Comparison of ENCODE assay signal across 24 mouse cellular contexts in the genomic region with DNA sequence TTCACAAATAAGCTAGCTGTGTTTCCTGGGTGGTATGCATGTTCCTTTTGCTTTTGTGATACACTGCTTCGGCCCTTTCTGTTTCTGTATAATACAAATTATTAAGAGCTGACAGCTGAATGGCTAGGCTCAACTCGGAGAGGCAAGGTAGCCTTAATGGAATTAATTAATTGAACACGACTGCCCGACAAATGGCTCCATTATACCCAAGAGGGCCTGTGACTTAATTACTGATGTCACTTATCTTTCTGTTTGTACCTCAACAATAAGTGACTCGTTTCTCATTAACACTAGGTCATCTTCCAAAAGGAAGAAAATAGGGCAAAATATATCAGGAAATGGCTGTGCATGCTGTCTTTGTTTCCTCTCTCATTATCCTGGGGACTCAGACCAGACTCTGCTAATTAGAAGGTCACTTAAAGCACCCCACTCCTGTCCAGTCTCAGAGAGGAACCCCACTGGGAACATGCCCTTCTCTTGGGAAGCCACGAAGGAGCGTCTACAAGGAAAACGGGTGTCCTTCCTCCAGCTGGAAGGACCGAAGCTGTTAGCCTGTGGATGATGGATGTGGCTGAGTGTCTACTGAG.
DNase-seq lines count a peak whose midpoint lies in the region; ATAC-seq and TF ChIP-seq lines count a peak whose summit lies in the region.
"Had no signal": no experiment of that assay in that cellular context is flagged by ENCODE, and none has a peak within 500 bp of the region (broad histone marks: within the 10 kb centered on the region; RNA-seq: fewer than 3 reads in every experiment).

No protein-coding gene starts in this region.

- H3K4me2 ChIP-seq in hindbrain, embryonic 12.5 days (replicated peaks) = no peak overlapping the region
- H3K4me2 ChIP-seq in hindbrain, embryonic 11.5 days (replicated peaks; ENCODE audit: low read depth, low read length) = no peak overlapping the region
- no peak overlapping the region for H3K4me2 ChIP-seq in forebrain, embryonic 13.5 days
- H3K4me2 ChIP-seq in midbrain, postnatal 0 days (ENCODE audit: low read depth, low read length, poor library complexity, severe bottlenecking) = no peak overlapping the region
- H3K4me2 ChIP-seq in intestine, postnatal 0 days (replicated peaks; ENCODE audit: low read depth) = no peak overlapping the region
- H3K4me2 ChIP-seq: heart, embryonic 13.5 days; kidney, embryonic 15.5 days; limb, embryonic 13.5 days; liver, embryonic 12.5 days had no signal

- peak overlapping the region; percentile 64; the same call in 1 of the 2 replicates for H3K27ac ChIP-seq in hindbrain, embryonic 12.5 days
- H3K27ac ChIP-seq in hindbrain, embryonic 11.5 days (ENCODE audit: low read depth, low read length) = no peak overlapping the region
- H3K27ac ChIP-seq in forebrain, embryonic 13.5 days = peak overlapping the region; percentile 54; the same call in 1 of the 2 replicates
- H3K27ac ChIP-seq in midbrain, postnatal 0 days (ENCODE audit: low read depth, low read length) = no peak overlapping the region
- H3K27ac ChIP-seq in intestine, postnatal 0 days (ENCODE audit: low read depth, low read length) = no peak overlapping the region
- H3K27ac ChIP-seq: heart, adult 2 months; heart, embryonic 13.5 days; kidney, embryonic 15.5 days; limb, embryonic 13.5 days; liver, embryonic 12.5 days; stomach, postnatal 0 days had no signal

- H3K4me1 ChIP-seq in hindbrain, embryonic 12.5 days = peaks cover 41% of the 10 kb centered on the region
- H3K4me1 ChIP-seq in hindbrain, embryonic 11.5 days (replicated peaks; ENCODE audit: control insufficient read depth, insufficient read depth, low read length) = peaks cover 10% of the 10 kb centered on the region
- peaks cover 39% of the 10 kb centered on the region for H3K4me1 ChIP-seq in forebrain, embryonic 13.5 days
- peaks cover 6% of the 10 kb centered on the region; the same call in 1 of the 2 replicates for H3K4me1 ChIP-seq in midbrain, postnatal 0 days (ENCODE audit: insufficient read depth, low read length)
- no peaks in the 10 kb centered on the region for H3K4me1 ChIP-seq in intestine, postnatal 0 days (replicated peaks; ENCODE audit: control insufficient read depth, insufficient read depth, low read length)
- H3K4me1 ChIP-seq: liver, embryonic 12.5 days had no signal

- no peaks in the 10 kb centered on the region for H3K36me3 ChIP-seq in hindbrain, embryonic 12.5 days
- H3K36me3 ChIP-seq in hindbrain, embryonic 11.5 days (ENCODE audit: control insufficient read depth, insufficient read depth, low read length) = no peaks in the 10 kb centered on the region
- H3K36me3 ChIP-seq in forebrain, embryonic 13.5 days (ENCODE audit: poor library complexity, severe bottlenecking) = no peaks in the 10 kb centered on the region
- H3K36me3 ChIP-seq in midbrain, postnatal 0 days (ENCODE audit: insufficient read depth, low read length) = no peaks in the 10 kb centered on the region
- no peaks in the 10 kb centered on the region for H3K36me3 ChIP-seq in intestine, postnatal 0 days (ENCODE audit: control insufficient read depth, insufficient read depth)
- H3K36me3 ChIP-seq: embryonic facial prominence, embryonic 10.5 days; heart, embryonic 13.5 days; kidney, embryonic 15.5 days; limb, embryonic 13.5 days; liver, embryonic 12.5 days had no signal

- H3K27me3 ChIP-seq in hindbrain, embryonic 12.5 days = no peaks in the 10 kb centered on the region
- no peaks in the 10 kb centered on the region for H3K27me3 ChIP-seq in hindbrain, embryonic 11.5 days (ENCODE audit: control insufficient read depth, insufficient read depth, low read length)
- H3K27me3 ChIP-seq in forebrain, embryonic 13.5 days = peaks cover 11% of the 10 kb centered on the region; the same call in 1 of the 2 replicates
- H3K27me3 ChIP-seq in midbrain, postnatal 0 days (ENCODE audit: insufficient read depth, low read length) = no peaks in the 10 kb centered on the region
- H3K27me3 ChIP-seq in intestine, postnatal 0 days (replicated peaks; ENCODE audit: control insufficient read depth, insufficient read depth, low read length) = no peaks in the 10 kb centered on the region
- H3K27me3 ChIP-seq: heart, embryonic 13.5 days; kidney, embryonic 15.5 days; limb, embryonic 13.5 days; liver, embryonic 12.5 days; Patski had no signal

- no peaks in the 10 kb centered on the region for H3K9me3 ChIP-seq in hindbrain, embryonic 12.5 days (replicated peaks)
- no peaks in the 10 kb centered on the region for H3K9me3 ChIP-seq in hindbrain, embryonic 11.5 days (ENCODE audit: control insufficient read depth, low read length)
- H3K9me3 ChIP-seq in forebrain, embryonic 13.5 days (replicated peaks) = no peaks in the 10 kb centered on the region; the same call in 1 of the 2 replicates
- H3K9me3 ChIP-seq in midbrain, postnatal 0 days (ENCODE audit: low read length) = no peaks in the 10 kb centered on the region
- no peaks in the 10 kb centered on the region for H3K9me3 ChIP-seq in intestine, postnatal 0 days (ENCODE audit: control insufficient read depth)
- H3K9me3 ChIP-seq: embryonic facial prominence, embryonic 10.5 days; heart, embryonic 13.5 days; kidney, embryonic 15.5 days; limb, embryonic 13.5 days; liver, embryonic 12.5 days had no signal

- H3K9ac ChIP-seq in hindbrain, embryonic 12.5 days = no peak overlapping the region
- H3K9ac ChIP-seq in hindbrain, embryonic 11.5 days (ENCODE audit: low read depth, low read length) = no peak overlapping the region
- H3K9ac ChIP-seq in forebrain, embryonic 13.5 days = no peak overlapping the region
- H3K9ac ChIP-seq in midbrain, postnatal 0 days (replicated peaks; ENCODE audit: low read length, poor library complexity, severe bottlenecking) = no peak overlapping the region
- H3K9ac ChIP-seq in intestine, postnatal 0 days (ENCODE audit: low read depth, low read length) = no peak overlapping the region
- H3K9ac ChIP-seq: heart, embryonic 13.5 days; kidney, embryonic 15.5 days; limb, embryonic 13.5 days; liver, embryonic 12.5 days had no signal

- peak; percentile 29; the same call in 1 of the 2 replicates for ATAC-seq in hindbrain, embryonic 12.5 days (ENCODE audit: low FRiP score)
- ATAC-seq in hindbrain, embryonic 11.5 days (ENCODE audit: low FRiP score) = no peak
- peak; percentile 33; the same call in 1 of the 2 replicates for ATAC-seq in forebrain, embryonic 13.5 days
- ATAC-seq in midbrain, postnatal 0 days (ENCODE audit: low FRiP score) = no peak
- no peak for ATAC-seq in intestine, postnatal 0 days
- ATAC-seq: liver, embryonic 12.5 days; Patski had no signal

- H3K4me3 ChIP-seq in hindbrain, embryonic 12.5 days = no peak overlapping the region
- H3K4me3 ChIP-seq in hindbrain, embryonic 11.5 days (ENCODE audit: low read depth, low read length) = no peak overlapping the region
- H3K4me3 ChIP-seq in forebrain, embryonic 13.5 days = no peak overlapping the region
- H3K4me3 ChIP-seq in midbrain, postnatal 0 days (ENCODE audit: low read depth, low read length) = no peak overlapping the region
- no peak overlapping the region for H3K4me3 ChIP-seq in intestine, postnatal 0 days (ENCODE audit: low read depth, low read length)
- H3K4me3 ChIP-seq: embryonic facial prominence, embryonic 10.5 days; heart, adult 2 months; heart, embryonic 13.5 days; kidney, embryonic 15.5 days; limb, embryonic 13.5 days; liver, embryonic 12.5 days had no signal

- TF ChIP-seq CTCF in midbrain, postnatal 0 days (IDR thresholded peaks at IDR 0.05) = no peak
- no peak for TF ChIP-seq CTCF in intestine, postnatal 0 days (IDR thresholded peaks at IDR 0.05; ENCODE audit: low read depth)

- no peak for DNase-seq in hindbrain, embryonic 11.5 days (ENCODE audit: low spot score)
- peak; percentile 55 for DNase-seq in Muller cell, postnatal 12 days (ENCODE audit: inconsistent ontology term)
- DNase-seq in midbrain, postnatal 0 days (ENCODE audit: low spot score) = peak; percentile 24
- no peak for DNase-seq in frontal cortex, postnatal 14 days (ENCODE audit: low spot score in 2 of 2)
- DNase-seq: adrenal gland, postnatal 36 days; cerebellum, adult 11-12 months; cerebellum, postnatal 10 days; gastrocnemius, postnatal 36 days; heart, adult 2 months; heart, postnatal 14 days; kidney, adult 11 months; kidney, postnatal 4 days; lung, adult 2 months; lung, postnatal 14 days had no signal

- WGBS in hindbrain, embryonic 12.5 days = 50% methylated on average over 9 of the region's 9 CpGs
- WGBS in hindbrain, embryonic 11.5 days = 63% methylated on average over 9 of the region's 9 CpGs
- 8% methylated on average over 9 of the region's 9 CpGs for WGBS in forebrain, embryonic 13.5 days
- WGBS in midbrain, postnatal 0 days = 49% methylated on average over 9 of the region's 9 CpGs
- WGBS in intestine, postnatal 0 days = 76% methylated on average over 9 of the region's 9 CpGs

Comparison
In these comparisons a context has a peak if more than half of its experiments do, and no peak if none do; other contexts are left out.
1. ATAC-seq: peak in hindbrain, embryonic 12.5 days (single experiment) and forebrain, embryonic 13.5 days (single experiment); none in hindbrain, embryonic 11.5 days (single experiment), midbrain, postnatal 0 days (single experiment) and intestine, postnatal 0 days (single experiment).
2. H3K27ac ChIP-seq: peak in hindbrain, embryonic 12.5 days (single experiment) and forebrain, embryonic 13.5 days (single experiment); none in hindbrain, embryonic 11.5 days (single experiment), midbrain, postnatal 0 days (single experiment) and intestine, postnatal 0 days (single experiment).
3. DNase-seq: peak in Muller cell, postnatal 12 days (single experiment) and midbrain, postnatal 0 days (single experiment); none in hindbrain, embryonic 11.5 days (single experiment) and frontal cortex, postnatal 14 days (0 of 2).